Mouse (Mus musculus): ENCODE data around the gene Abhd16b.

The Abhd16b gene

GRCm38 (mm10) chr2:181493156-181493927, at the start of gene Abhd16b:
TSS of gene Abhd16b (plus strand) at chr2:181493206.
- DNase-seq, result no peak

- no peak for DNase-seq
Measured at GRCm38 (mm10) chr2:181452181-181452580, 40.8 kb upstream of the Abhd16b start.

GRCm38 (mm10) chr2:181453274-181453673, 39.7 kb upstream of the Abhd16b start:
- DNase-seq, result no peak

- no peak for DNase-seq
Measured at GRCm38 (mm10) chr2:181455899-181456298, 37.1 kb upstream of the Abhd16b start.

- DNase-seq, result peak; percentile 23
Measured at GRCm38 (mm10) chr2:181457831-181458230, 35.2 kb upstream of the Abhd16b start.

GRCm38 (mm10) chr2:181458411-181459152, 34.4 kb upstream of the Abhd16b start:
- peak; percentile 11 for DNase-seq

GRCm38 (mm10) chr2:181459153-181459672, 33.8 kb upstream of the Abhd16b start, which contains the start of gene Zbtb46:
TSS of gene Zbtb46 (minus strand) at chr2:181459426.
- peak; percentile 76 for DNase-seq

- peak; percentile 20 for DNase-seq
Measured at GRCm38 (mm10) chr2:181459673-181460621, 33.1 kb upstream of the Abhd16b start.

- no peak for DNase-seq
Measured at GRCm38 (mm10) chr2:181461536-181462100, 31.4 kb upstream of the Abhd16b start.

- no peak for DNase-seq
Measured at GRCm38 (mm10) chr2:181462604-181463003, 30.4 kb upstream of the Abhd16b start.

GRCm38 (mm10) chr2:181463008-181463738, 29.8 kb upstream of the Abhd16b start:
- DNase-seq, result peak; percentile 59

- DNase-seq, result no peak
Measured at GRCm38 (mm10) chr2:181465423-181465822, 27.6 kb upstream of the Abhd16b start.

- no peak for DNase-seq
Measured at GRCm38 (mm10) chr2:181470285-181470684, 22.7 kb upstream of the Abhd16b start.

- no peak for DNase-seq
Measured at GRCm38 (mm10) chr2:181471246-181471645, 21.8 kb upstream of the Abhd16b start.

- peak; percentile 32 for DNase-seq
Measured at GRCm38 (mm10) chr2:181472256-181472827, 20.7 kb upstream of the Abhd16b start.

GRCm38 (mm10) chr2:181483120-181483519, 9.9 kb upstream of the Abhd16b start:
- no peak for DNase-seq

- no peak for DNase-seq
Measured at GRCm38 (mm10) chr2:181483562-181484318, 9.3 kb upstream of the Abhd16b start.

GRCm38 (mm10) chr2:181484456-181485233, 8.4 kb upstream of the Abhd16b start:
- no peak for DNase-seq

- no peak for DNase-seq
Measured at GRCm38 (mm10) chr2:181485741-181486140, 7.3 kb upstream of the Abhd16b start.
